Mouse (Mus musculus) neural tube, embryonic 14.5 days (tissue): ENCODE data around the gene Ttc33. TPM values are rescaled to one million over a fixed set of nuclear protein-coding genes. Genes with fewer than 3 reads are reported as not detected.
"Not testable (repeated sequence)": the region's sequence is repeated elsewhere in the genome, so short reads cannot be mapped to it uniquely, and the experiment has no call there.

ENCODE experiments used
- ATAC-seq: fragments of 200-750 bp; cut with Nextera tagmentation; 2 replicates; pipeline ENCODE4 v1.8.0; 2017; ENCODE audit warnings: low read depth, mild to moderate bottlenecking, moderate TSS enrichment, moderate library complexity
- H3K27ac ChIP-seq: fragments of 300-500 bp; sonication (generic); 2 replicates; pipeline ENCODE4 v1.5.1; 2014; ENCODE audit warnings: low read depth, mild to moderate bottlenecking, control low read depth, low read length, moderate library complexity, mixed read lengths
- H3K27me3 ChIP-seq: fragments of 300-500 bp; sonication (generic); 2 replicates; pipeline ENCODE4 v1.6.1; 2014; ENCODE audit warnings: low read length; ENCODE audit not compliant: control insufficient read depth, insufficient read depth
- H3K36me3 ChIP-seq: fragments of 300-500 bp; sonication (generic); 2 replicates; pipeline ENCODE4 v1.6.1; 2014; ENCODE audit warnings: low read length, mixed read lengths; ENCODE audit not compliant: control insufficient read depth, insufficient read depth
- H3K4me1 ChIP-seq: fragments of 300-500 bp; sonication (generic); 2 replicates; pipeline ENCODE4 v1.6.1; 2014; ENCODE audit warnings: low read length; ENCODE audit not compliant: control insufficient read depth, insufficient read depth
- H3K4me2 ChIP-seq: fragments of 300-500 bp; sonication (generic); 2 replicates; pipeline ENCODE4 v1.6.1; 2014; ENCODE audit warnings: mild to moderate bottlenecking, low read depth, low read length, control low read depth
- H3K4me3 ChIP-seq: fragments of 300-500 bp; sonication (generic); 2 replicates; pipeline ENCODE4 v1.5.1; 2014; ENCODE audit warnings: low read depth, low read length, control low read depth, mixed read lengths
- H3K9ac ChIP-seq: fragments of 300-500 bp; sonication (generic); replicated peaks from 2 replicates; pipeline ENCODE4 v1.6.1; 2014; ENCODE audit warnings: low read depth, mild to moderate bottlenecking, control low read depth, low read length, mixed read lengths
- H3K9me3 ChIP-seq: fragments of 300-500 bp; sonication (generic); 2 replicates; pipeline ENCODE4 v1.6.1; 2016; ENCODE audit warnings: low read length; ENCODE audit not compliant: control insufficient read depth
- WGBS: fragments of 180-500 bp; shearing (Covaris S2); extraction: QIAGEN DNeasy Blood & Tissue Kit; methylation state at CpG from one replicate; pipeline ENCODE4 v1.1.7; 2014; 5-methylcytosine and 5-hydroxymethylcytosine counted together
- polyA plus RNA-seq: library from polyadenylated mRNA; unstranded; fragments of >200 nt; fragmentation: Nextera tagmentation; extraction: Ambion mirVana; gene quantifications from 2 replicates; pipeline ENCODE4 v1.2.1, GENCODE M21; 2014

Gene Ttc33
- polyA plus RNA-seq, 1 experiment from 2014 or later, result 63.3 TPM

DNA sequence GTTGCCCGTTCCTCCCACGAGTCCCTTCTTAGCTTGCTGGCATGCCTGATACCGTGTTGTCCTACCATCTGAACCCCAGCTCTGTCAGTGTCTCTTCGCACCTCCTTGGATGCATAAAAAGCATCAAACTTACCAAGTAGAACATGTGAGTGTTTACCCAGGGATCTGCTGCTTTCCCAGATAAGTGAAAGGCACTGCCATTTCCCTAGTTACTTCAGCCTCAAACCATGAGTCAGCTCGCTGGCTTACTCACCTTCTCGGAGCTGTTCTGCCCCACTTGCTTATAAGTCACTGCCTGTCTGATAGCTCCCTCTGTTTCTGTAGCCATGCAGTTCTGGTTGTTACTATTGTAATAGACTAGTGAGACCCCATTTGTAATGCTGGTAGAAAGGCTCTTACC lies 9.1 kb downstream of the Ttc33 start:
- H3K27me3 ChIP-seq, result no peaks in the 10 kb centered on the region
- H3K4me3 ChIP-seq, result no peak overlapping the region
- H3K9ac ChIP-seq, result no peak overlapping the region
- H3K4me2 ChIP-seq, result no peak overlapping the region
- no peaks in the 10 kb centered on the region for H3K9me3 ChIP-seq
- H3K27ac ChIP-seq, result no peak overlapping the region
- WGBS, result 93% methylated on average over 6 of the region's 6 CpGs
- no peak for ATAC-seq
- no peaks in the 10 kb centered on the region for H3K4me1 ChIP-seq
- peaks cover 4% of the 10 kb centered on the region; the same call in 1 of the 2 replicates for H3K36me3 ChIP-seq

GRCm38 (mm10) chr15:5194931-5195330 lies 9.6 kb downstream of the Ttc33 start:
- WGBS, result 87% methylated on average over 9 of the region's 9 CpGs
- H3K9ac ChIP-seq, result no peak overlapping the region
- ATAC-seq, result no peak
- no peak overlapping the region for H3K27ac ChIP-seq
- no peak overlapping the region for H3K4me2 ChIP-seq
- H3K9me3 ChIP-seq, result no peaks in the 10 kb centered on the region
- H3K4me3 ChIP-seq, result no peak overlapping the region
- no peaks in the 10 kb centered on the region for H3K4me1 ChIP-seq
- H3K36me3 ChIP-seq, result peaks cover 4% of the 10 kb centered on the region; the same call in 1 of the 2 replicates
- H3K27me3 ChIP-seq, result no peaks in the 10 kb centered on the region

DNA sequence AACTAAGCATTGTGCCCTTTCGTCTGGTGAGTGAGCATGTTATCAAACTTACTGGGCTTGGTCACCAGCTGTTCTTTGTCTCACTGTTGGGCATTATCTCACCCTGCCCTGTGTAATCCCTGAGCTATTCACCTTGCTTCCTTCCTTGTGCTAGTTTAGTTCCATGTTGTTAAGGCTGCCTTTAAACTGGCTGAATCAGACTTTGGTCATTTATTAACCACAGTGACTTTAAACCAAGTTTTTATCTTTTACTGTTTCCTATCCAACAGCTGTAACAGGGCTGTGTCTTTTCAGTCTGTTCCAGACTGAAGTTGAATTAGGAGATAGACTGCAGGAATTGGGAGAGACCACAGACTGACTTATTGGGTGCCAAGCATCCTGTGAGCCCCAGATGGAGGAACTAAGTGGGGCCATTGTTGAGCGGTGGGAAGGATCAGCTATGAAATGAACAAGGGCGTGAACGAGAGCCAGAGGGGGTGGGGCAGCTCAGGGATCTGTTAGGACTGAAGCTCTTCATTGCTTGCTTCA lies 10.7 kb downstream of the Ttc33 start:
- Histone ChIP-seq H3K4me2 (no peak overlapping the region), H3K36me3 (no peaks in the 10 kb centered on the region), H3K27me3 (no peaks in the 10 kb centered on the region), H3K9ac (no peak overlapping the region), H3K4me1 (no peaks in the 10 kb centered on the region), H3K4me3 (no peak overlapping the region), H3K9me3 (no peaks in the 10 kb centered on the region), H3K27ac (no peak overlapping the region)
- no peak for ATAC-seq
- WGBS, result 42% methylated on average over 4 of the region's 4 CpGs

DNA sequence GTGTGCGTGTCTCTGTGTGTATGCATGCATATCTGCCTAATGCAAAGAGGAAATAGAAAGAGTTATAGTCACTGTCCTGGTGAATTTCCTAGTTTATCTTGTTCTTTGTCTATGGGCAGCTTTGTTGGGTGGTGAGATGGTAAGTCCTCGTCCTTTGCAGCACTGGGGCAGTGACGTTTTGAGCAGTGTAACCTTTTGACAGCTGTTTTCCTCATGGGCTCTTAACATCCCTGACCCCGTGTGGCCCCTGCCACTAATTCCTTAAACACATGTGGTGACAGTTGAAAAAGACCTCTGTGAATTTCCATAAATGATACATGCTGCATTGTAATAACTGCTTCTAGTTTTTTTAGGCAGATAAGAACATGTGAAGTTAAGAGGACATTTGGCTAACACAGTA lies 11.4 kb downstream of the Ttc33 start:
- no peak for ATAC-seq
- H3K27ac ChIP-seq, result no peak overlapping the region
- 78% methylated on average over 4 of the region's 4 CpGs for WGBS

DNA sequence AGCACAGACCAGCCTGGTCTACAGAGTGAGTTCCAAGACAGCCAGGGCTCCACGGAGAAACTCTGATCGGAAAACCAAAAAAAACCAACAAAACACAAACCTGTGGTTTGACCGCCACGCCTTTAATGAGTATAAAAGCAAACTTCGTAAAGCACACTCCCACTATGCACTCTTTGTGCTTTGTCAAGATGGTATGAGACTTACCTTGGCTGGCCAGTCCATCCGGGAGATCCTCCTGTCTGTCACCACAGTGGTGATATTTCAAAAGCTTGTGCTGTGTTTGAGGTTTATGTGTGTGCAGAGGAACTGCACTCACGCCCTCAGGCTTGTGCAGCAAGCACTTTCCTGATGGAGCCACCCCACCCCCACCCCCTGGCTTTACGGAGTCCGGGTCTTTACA lies 19.9 kb downstream of the Ttc33 start:
- Histone ChIP-seq H3K4me3 (no peak overlapping the region), H3K9me3 (no peaks in the 10 kb centered on the region), H3K27ac (no peak overlapping the region), H3K4me1 (no peaks in the 10 kb centered on the region), H3K36me3 (no peaks in the 10 kb centered on the region; the same call in 1 of the 2 replicates), H3K4me2 (no peak overlapping the region), H3K9ac (no peak overlapping the region), H3K27me3 (no peaks in the 10 kb centered on the region)
- no peak; the same call in 1 of the 2 replicates for ATAC-seq
- WGBS, result 87% methylated on average over 9 of the region's 9 CpGs

More for the DNA sequence above, 11.4 kb downstream of the Ttc33 start:
- Histone ChIP-seq H3K27me3 (no peaks in the 10 kb centered on the region), H3K36me3 (no peaks in the 10 kb centered on the region), H3K4me3 (no peak overlapping the region), H3K4me2 (no peak overlapping the region), H3K9ac (no peak overlapping the region), H3K9me3 (no peaks in the 10 kb centered on the region), H3K4me1 (no peaks in the 10 kb centered on the region)

DNA sequence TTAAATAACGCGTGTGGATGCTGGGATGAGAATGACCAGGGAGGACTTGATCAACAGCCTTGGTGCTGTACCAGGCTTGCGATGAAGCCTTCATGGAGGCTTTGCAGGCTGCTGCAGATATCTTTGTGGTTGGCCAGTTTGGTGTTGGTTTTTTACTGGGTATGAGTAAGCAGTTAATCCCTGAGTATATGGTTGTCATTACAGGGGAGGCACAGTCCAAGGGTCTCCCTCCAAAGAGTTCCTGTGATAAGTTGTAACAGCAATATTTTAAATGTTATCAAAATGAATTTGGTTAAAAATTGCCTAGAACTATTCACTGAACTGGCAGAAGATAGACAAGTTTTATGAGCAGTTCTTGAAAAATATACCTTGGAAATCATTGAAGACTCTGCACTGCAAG lies 23.8 kb downstream of the Ttc33 start:
- Histone ChIP-seq H3K4me3 (no peak overlapping the region), H3K9ac (no peak overlapping the region), H3K9me3 (no peaks in the 10 kb centered on the region), H3K27me3 (no peaks in the 10 kb centered on the region), H3K4me1 (no peaks in the 10 kb centered on the region), H3K27ac (no peak overlapping the region), H3K4me2 (no peak overlapping the region), H3K36me3 (no peaks in the 10 kb centered on the region; the same call in 1 of the 2 replicates)
- no peak for ATAC-seq
- 98% methylated on average over 3 of the region's 3 CpGs for WGBS

DNA sequence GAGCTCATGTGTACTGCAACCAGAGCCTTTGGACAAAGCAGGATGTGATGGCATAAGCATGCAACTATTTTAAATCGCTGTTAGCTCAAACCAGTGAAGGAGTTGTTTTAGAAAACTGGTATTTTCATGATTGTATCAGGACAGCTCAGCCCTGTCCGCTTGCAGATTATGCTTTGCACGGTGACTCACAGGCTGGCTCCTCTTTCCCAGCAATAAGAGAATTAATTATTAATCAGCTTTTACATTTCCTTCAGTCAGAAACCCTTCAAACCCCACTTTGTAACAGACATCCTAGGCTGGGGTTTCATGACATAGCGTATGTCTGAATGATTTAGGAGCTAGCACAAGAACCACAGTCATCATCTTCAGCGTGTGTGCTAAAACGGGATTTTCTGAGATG lies 35.2 kb downstream of the Ttc33 start:
- peak; percentile 69; the same call in 1 of the 2 replicates for ATAC-seq
- no peak overlapping the region for H3K4me3 ChIP-seq
- no peak overlapping the region for H3K9ac ChIP-seq
- H3K9me3 ChIP-seq, result no peaks in the 10 kb centered on the region
- WGBS, result 76% methylated on average over 6 of the region's 6 CpGs
- no peaks in the 10 kb centered on the region for H3K36me3 ChIP-seq
- no peaks in the 10 kb centered on the region for H3K4me1 ChIP-seq
- no peak overlapping the region for H3K4me2 ChIP-seq
- no peak overlapping the region for H3K27ac ChIP-seq
- H3K27me3 ChIP-seq, result no peaks in the 10 kb centered on the region

DNA sequence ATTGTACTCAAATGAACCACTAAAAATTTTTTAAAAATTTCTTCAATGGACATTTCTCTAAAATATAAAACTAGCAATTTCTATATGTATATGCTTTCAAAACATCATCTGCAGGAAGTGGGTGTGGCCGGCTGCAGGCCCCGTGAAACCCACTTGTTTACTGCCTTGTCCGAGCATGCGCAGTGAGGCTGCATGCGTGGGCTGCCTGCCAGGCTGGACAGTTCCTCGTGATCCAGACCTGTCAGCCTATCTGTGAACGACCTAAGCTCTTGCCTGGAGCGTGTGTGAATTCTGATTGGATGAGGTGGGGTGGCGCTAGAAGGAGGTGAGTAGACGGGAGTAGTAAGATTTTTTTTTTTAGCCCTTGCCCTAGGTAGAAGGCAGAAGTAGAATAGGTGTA lies 45.4 kb downstream of the Ttc33 start:
- not testable (repeated sequence) for H3K9me3 ChIP-seq, H3K27ac ChIP-seq, H3K9ac ChIP-seq, H3K36me3 ChIP-seq, H3K4me1 ChIP-seq, H3K4me2 ChIP-seq, ATAC-seq, H3K4me3 ChIP-seq, H3K27me3 ChIP-seq
- 89% methylated on average over 10 of the region's 10 CpGs for WGBS

DNA sequence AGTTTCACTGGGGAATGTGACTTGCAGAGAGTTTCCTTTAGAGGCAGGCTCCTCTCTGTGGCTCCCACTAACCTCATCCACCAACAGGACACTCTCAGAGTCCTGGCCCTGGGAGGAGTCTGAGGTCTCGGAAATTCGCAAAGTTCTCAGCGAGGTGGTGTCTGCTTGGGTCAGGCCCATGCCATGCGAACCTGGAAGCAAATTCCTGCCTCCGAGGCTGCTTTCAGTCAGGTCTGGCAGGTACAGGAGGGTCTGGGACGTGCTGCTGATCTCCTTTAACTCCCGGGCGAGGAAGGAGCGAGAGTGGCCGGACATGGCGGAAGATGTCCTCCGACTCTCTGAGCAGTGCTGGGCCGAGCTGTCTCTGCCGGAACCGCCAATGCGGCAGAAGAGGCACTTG lies 49.3 kb downstream of the Ttc33 start:
- ATAC-seq, result peak; percentile 3; the same call in 1 of the 2 replicates
- 87% methylated on average over 16 of the region's 16 CpGs for WGBS
- H3K27ac ChIP-seq, result no peak overlapping the region

More for the DNA sequence above, 49.3 kb downstream of the Ttc33 start:
- H3K9ac ChIP-seq, result no peak overlapping the region
- H3K4me1 ChIP-seq, result no peaks in the 10 kb centered on the region
- H3K9me3 ChIP-seq, result no peaks in the 10 kb centered on the region
- no peak overlapping the region for H3K4me2 ChIP-seq
- no peaks in the 10 kb centered on the region for H3K27me3 ChIP-seq
- H3K4me3 ChIP-seq, result no peak overlapping the region
- no peaks in the 10 kb centered on the region for H3K36me3 ChIP-seq
